Mouse (Mus musculus) kidney, postnatal 4 days (tissue): ENCODE results near the gene Tymp.

Experiments
- DNase-seq, 2 experiments: peaks; one replicate each; pipeline ENCODE4 v3.0.0; 2021; ENCODE audit warnings: mixed read lengths in 2 of 2

Gene Tymp

DNA sequence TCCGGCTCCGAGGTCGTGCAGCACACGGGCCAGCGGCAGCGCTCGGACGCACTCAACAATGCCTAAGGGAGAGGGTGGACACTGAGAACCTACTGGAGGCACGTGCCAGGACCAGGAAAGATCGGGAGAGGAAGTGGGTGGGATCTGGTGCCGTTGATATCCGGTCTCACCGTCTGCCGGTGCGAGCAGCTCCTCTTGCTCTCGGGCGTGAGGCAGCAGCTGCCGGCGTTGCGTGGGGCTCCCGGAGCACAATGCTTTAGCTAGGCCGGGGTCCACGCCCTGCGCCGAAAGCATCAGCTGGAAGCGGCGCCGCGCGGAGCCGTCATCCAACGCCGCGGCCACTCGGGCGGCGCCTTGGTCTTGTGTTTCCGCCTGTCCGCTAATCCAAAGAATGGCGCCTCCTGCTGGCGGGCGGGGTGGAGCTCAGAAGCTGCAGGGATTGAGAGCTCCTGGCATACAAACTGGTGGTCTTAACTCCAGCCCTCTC, 3.0 kb downstream of the Tymp start, which contains the start of gene Sco2:
Gene Sco2 (minus strand): TSS at position 85 of the 487 bp plus-strand sequence.
- peak; percentile 98 for DNase-seq

DNA sequence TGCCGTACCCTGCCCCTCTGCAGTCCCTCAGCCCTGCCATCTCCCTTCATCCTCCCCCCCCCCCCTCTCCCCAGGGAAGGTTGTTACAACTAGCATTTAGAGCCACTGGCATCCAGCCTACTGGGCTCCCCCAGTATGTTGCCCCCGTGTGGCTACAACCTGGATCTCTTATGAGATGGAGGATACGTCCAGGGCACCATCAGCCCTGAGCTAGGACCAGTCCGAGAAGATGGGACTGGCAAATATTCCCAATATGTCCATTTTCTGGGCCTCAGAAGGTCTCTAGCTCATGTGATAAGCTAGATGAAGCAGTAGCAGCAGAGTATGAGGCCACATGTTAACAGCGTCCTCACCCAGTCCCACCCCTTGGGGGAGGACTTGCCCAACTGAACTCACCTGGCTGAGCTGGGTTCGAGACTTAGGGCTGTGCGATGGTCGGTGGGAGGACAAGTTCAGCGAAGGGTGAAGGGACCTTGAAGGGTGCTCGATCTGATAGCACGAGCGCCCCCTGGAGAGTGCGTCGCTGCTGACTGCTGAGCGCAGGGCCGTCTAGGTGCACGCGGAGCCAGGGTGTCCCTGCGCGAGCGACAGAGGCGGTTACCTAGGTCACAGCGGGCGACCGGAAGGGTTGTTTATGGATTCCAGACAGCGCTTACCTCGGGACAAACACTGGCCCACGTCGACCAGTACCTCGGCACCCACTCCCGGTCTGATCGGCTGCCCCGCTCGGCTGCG, 3.6 kb downstream of the Tymp start:
- peak; percentile 92 to 95 for DNase-seq

DNA sequence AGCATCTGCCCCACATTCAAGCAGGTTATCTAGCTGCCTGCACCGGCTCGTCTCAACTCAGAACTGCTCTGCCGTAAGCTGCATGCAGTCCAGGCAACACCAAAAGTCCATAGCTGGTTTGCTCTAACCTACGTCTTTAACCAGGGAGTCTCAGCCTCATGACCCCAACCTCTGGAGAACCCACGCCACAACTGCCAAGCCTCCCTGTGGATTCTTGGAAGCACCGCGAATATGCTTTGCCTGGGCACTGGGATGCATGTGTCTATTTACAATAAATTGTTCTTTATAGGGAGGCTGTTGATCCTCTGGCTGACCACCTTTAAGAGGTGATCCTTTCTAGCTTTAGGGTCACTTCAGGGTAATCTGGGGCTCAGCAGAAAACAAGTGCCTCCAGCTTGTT, 4.3 kb downstream of the Tymp start:
- DNase-seq: no peak

DNA sequence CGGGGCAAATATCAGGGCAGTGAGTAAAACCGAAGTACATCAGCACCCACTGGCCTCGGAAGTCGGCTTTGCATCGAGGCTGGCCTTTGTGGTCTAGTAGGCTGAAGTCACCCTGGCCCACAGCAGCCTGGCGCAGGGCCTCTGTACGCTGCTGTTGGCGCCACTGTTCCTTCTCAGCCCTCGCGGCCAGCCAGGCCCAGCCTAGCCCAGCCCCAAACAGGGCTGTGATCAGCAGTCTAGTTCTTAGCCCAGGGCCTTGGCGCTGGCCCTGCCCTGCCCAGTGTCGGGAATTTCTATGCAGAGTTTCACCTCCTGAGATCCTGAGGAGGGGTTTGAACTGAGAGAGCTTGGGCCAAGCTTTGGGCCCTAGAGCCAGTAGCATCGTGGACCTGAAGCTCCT, 4.8 kb downstream of the Tymp start:
- DNase-seq: no peak

DNA sequence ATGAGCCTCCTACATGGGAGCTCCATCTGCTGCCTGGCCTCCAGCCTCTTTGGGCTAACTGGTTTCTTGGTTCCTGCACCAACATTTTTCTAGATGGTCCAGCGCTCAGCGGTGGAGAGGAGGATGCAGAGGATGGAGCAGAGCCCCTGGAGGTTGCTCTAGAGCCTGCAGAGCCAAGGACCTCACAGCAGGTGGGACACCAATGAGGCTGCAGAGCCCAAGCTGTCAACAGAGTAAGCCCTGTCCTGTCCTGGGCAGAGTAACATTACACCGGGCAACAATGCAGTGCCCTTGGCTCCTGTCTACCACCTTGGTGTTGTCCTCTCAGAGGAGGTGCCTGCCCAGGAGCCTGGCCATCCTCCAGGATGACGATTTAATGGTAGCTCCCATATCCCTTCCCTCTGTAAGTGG, 11.7 kb downstream of the Tymp start:
- DNase-seq: no peak

DNA sequence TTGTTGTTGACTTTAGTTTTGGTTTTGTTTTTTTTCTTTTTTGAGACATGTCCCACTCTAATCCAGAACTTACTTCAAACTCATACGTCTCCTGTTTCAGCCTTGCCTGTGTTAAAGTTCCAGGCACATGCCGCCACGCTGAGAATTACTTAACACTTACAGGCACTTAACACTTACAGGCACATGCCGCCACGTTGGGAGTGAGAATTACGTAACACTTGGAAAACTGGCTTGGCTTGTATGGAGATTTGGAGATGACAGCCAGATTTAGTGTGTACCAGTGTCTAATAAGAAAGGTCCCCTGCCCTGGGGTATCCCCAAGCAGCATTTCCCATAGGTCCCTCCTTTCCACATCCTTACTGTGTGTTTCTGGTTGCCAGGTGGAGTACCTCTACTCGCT, 13.8 kb downstream of the Tymp start:
- DNase-seq: no peak

DNA sequence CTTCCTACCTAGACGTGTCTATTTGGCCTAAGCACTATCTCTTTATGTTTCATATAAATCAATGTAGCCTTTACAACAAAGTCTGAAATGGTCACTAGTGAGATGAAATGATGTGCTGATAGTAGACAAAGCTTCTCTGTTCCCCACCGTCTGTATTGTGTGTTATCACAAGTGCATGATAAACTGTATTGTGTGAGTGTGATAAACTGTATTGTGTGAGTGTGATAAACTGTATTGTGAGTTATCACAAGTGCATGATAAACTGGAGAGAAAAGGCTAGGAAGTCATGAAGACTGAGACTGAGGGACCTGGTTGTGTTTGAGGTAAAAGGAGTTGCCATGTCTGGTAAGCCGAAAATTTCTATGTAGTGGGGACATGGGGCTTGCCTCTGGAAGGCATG, 18.1 kb downstream of the Tymp start:
- no peak for DNase-seq

DNA sequence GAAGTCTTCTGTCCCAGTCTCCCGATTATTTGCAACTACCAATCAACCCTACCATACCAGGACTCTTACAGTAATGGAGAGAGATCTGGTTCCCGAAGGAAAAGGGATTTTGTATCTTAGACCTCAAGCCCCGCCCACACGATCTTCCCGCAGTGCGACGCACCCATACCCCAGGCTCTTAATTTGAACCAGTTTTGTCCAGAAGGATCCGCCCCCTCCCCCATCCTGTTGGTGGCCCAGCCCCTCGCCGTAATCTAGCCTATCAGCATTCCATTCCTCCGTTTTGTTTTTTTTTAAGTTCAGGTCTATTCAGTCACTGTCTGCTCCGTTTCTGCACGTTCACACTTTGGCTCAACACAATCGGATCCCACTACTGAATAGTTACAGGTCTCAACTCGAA, 20.5 kb downstream of the Tymp start:
- DNase-seq: peak; percentile 92 to 95

DNA sequence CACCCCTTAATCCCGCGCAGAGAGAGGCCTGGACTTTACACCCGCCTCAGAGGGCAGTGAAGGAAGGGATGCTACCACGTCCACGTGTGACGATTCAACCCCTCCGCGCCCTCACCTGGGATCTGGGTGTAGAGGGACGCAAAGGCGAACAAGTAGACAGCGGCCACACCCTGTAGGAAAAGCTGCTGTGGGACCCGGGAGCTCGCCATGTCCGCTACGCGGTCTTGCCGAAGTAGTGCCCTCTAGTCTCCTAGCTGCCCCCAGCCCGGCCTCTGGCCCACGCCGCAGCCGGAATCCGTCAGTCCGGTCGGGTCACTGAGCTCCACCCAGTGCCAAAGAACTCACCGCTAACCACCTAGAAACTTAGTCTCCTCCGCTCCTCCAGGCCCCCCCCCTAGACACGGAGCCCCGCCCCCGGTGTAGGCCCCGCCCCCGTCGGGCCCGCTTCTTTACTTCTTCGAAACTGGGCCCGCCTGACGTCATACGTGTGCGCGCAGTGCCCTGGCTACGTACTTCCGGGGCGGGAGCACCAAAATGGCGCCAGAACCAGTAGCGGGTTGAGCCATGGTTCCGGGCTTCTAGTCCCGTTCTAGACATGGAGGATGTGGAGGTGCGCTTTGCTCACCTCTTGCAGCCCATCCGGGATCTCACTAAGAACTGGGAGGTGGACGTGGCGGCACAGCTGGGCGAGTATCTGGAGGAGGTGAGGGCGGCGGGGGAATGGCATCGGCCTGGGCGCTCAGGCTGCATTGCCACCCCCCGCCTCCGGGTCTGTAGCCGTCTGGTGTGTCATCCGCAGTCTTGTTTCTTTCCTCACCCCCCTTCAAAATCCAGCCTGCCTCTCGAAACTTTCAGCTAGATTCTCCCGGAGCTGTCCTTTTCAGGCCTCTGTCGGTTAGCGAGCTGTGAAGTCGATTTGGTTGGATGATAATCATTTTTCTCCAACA, 21.3 kb downstream of the Tymp start, which contains the start of the genes Lmf2 and Ncaph2:
Gene Lmf2 (minus strand): TSS at position 419 of the 947 bp plus-strand sequence.
Gene Ncaph2 (plus strand): TSS at position 479 of the 947 bp plus-strand sequence.
- peak; percentile 98 to 99 for DNase-seq

DNA sequence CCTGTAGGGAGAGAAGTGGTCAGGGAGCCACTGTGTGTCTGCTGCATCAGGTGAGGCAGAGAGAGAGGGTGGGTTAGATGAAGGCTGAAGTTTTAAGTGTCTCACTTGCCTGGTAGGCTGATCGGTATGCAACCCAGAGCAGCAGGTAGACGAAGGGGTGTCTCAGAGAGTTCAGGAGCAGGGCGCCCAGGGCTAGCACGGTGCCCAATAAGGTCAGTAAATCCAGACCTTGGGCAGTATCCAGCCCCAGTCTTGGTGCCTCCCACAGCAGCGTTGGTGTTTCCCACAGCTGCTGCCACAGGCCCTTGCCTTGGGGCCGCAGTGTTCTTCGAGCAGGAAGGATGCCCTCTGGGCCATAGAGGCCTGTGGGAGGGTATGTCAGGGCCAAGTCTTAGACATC, 22.4 kb downstream of the Tymp start:
- no peak for DNase-seq

DNA sequence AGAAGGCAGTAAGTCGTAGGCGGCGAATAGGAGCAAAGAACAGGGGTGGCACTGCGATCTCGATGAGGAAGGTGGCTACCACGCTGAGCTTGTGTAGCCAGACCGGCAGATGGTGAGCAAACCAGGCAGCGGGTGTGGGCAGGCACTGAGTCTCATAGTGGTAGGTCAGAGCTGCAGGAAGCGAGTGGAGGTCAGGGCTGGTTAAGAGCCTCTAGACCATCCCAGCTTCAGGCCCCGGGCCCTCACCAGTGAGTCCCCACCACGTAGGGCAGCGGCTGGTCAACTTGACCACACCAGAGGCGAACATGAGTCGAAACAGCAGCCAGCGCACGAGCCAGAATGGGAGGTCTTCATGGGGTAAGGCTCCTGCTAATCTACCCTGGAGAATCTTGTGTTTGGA, 23.0 kb downstream of the Tymp start:
- no peak for DNase-seq

DNA sequence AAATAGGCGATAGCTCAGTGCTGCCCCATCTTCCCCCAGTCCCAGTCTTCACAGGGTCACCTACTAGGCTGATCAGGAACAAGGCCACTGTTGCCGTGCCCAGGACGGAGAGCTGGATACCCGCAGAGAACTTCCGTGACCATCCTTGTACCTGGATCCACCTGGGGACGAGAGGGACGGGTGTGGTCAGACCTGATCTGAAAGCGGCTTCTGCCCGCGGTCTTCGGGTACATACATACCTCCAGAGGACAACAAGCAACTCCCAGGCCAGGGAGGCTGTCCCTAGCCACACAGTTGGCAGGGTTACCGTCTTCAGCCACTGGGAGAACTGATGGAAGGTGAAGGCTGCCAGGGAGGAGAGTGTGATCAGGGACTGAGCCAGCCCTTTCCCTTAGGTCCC, 24.0 kb downstream of the Tymp start:
- DNase-seq: no peak

DNA sequence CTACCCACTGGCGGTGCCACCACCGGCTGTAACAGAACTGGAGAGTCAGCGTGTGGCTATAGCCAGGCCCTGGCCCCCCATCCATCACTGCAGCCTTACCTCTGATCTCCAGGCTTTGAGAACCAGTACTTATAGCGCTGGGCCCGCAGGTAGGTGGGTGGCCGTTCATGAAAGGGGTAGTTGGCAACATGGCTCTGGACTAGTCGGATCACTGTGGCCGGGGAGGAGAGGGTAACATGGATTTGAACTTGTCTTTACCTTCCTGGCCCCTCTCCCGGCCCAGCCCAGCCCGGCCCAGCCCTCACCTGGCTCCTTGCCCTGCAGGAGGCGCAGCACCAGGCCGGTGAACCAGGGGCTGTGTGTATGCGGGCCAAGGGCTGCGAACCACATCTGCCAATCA, 24.8 kb downstream of the Tymp start:
- DNase-seq: no peak

DNA sequence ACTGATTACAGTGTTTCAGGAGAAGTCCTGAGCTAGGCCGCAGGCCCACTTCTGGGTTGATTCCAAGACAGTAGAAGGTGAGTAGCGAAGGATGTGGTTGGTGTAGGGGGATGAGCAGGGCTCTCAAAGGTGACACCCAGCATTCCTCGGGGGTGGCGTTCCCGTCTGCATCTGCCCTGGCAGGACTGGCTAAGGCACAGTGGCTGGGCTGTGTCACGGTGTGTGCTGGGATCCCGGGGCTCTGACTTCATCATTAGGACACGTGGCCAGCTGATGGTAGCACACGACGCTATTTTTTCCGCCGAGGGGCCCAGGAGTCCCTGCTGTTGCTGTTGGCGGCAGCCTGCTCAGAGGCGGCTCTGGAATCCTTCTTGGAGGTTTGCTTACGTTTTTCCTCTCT, 25.5 kb downstream of the Tymp start:
- no peak for DNase-seq

DNA sequence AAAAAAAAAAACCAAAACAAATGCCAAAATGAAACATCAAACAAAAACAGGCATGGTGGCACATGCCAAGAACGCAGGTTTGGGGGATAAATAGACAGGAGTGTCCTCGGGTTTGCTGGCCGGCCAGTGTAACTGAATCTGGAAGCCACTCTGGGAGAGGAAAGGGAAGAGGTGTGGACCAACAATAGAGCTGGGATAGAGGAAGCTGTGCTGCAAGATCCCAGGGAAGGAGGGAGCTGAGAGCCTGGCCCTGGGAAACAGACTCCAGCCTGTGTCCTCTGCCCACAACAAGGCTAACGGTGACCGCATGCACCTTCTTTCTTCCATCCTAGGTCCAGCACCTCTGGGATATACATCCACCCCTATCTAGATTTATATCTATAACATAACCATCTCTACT, 26.4 kb downstream of the Tymp start:
- no peak for DNase-seq

DNA sequence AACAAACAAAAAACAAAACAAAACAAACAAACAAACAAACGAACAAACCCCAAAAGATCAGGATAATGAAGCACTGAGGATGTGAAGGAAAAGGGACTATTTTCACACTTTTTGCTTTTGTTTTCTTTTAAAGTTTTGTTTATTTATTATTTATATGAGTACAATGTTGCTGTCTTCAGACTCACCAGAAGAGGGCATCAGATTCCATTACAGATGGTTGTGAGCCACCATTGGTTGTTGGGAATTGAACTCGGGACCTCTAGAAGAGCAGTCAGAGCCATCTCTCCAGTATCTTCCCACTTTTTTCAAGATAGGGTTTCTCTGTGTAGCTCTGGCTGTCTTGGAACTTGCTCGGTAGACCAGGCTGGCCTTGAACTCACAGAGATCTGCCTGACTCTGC, 33.5 kb downstream of the Tymp start:
- DNase-seq: no peak

DNA sequence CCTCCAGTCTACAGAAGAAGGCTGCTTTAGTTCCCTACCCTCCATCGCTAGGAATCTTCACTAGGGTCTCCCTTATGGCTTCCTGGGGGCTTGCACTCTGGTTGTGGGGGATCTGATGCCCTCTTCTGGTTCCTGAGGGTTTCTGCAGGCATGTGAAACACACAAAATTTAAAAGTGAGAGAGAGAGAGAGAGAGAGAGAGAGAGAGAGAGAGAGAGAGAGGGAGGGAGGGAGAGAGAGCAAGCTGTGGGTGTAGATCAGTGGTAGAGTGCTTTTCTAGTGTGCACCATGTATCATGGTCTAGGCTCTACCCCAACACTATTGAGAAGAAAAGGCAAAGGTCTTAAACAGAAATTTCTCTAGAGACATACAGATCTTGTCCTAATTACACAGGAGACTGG, 35.2 kb downstream of the Tymp start:
- DNase-seq: no peak

DNA sequence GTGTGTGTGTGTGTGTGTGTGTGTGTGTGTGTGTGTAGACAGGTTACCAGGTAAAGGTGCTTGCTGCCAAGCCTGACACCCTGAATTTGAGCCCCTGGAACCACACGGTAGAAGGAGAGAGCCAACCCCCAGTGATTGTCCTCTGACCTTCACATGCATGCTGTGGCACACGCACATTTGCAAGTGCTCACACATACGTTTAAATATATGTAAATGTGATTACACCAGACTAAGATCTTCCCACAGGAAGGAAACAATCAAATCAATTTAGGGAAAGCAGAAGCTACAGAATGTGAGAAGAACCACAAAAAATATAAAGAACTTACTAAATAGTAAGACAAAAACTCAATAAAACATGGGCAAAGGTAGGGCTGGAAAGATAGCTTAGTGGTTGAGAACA, 36.7 kb downstream of the Tymp start:
- no peak for DNase-seq

DNA sequence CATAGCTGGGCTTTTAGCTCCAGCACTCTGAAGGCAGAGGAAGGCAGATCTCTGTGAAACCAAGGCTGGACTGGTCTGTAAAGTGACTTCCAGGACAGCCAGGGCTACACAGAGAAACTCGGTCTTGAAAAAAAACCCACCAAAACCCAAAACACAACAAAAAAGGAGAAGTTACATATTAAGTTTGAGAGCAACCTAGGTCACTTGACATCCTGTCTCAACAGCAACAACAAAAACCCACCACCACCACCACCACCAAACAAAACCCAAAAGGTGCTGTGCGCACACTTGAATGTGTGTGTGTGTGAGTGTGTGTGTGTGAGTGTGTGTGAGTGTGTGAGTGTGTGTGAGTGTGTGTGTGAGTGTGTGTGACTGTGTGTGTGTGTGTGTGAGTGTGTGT, 37.1 kb downstream of the Tymp start:
- DNase-seq: no peak

DNA sequence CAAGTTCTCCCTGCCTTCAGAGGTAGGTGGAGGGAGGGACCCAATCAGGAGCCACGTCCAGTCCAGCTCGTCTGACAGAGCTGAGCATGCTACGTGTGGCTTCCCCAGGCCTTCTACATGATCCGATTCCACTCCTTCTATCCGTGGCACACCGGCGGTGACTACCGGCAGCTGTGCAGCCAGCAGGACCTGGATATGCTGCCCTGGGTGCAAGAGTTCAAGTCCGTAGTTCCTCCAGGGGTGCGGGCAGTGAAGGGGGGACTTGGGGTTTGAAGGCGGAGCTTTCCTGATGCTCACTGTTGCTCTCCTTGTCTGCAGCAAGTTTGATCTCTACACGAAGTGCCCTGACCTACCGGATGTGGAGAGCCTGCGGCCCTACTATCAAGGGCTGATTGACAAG, 40.4 kb downstream of the Tymp start:
- DNase-seq: no peak

DNA sequence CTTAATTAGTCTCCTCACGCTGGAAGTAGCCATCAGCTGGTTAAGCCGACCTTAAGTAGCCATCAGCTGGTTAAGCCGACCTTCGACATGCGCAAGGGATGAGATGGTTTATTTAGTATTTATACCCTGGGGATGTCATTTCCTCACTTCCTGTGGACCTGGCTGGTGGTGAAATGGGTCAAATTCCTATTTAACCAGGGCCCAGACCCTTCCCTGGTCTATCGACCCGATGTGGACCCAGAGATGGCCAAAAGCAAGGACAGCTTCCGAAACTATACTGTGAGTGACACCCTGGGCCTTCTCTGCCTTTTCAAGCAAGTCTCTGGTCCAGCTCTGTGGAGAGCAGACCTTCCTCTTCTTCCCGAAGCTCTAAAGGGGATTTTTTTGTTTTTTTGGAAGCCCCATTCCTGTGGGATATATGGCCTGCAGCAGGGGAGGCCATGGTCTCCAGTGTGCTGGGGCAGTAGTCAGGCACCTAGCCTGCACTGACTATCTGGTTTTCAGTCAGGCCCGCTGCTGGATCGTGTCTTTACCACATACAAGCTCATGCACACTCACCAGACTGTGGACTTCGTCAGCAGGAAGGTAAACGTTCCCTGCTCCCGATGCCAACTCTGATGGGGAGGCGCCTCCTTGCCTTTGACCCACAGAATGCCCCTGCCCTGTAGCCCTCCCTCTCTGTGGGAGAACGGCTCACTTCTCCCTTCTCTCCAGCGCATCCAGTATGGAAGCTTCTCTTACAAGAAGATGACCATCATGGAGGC, 41.9 kb downstream of the Tymp start:
- DNase-seq: peak in 1 of 2 experiments; percentile 17

DNA sequence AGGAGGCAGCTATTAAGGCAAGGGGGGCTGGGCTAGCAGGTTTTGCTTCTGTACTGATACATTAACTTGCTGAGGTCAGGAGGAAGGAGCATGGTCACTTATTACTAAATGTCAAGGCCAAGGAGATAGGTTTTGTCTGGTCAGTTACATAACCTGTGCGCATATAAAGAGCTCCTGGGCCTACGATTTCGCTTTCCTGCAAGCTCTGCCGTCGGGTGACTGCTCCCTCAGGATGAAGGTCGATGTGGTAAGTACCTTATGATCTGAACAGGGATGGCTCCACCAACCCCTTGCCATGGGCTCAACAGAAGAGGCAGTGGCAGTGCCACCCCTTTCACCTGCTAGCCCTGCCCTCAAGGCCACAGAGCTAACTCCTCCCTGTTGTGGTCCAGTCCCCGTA, 42.6 kb downstream of the Tymp start, which contains the start of gene Miox:
Gene Miox (plus strand): TSS at position 128 of the 400 bp plus-strand sequence.
- DNase-seq: peak in 1 of 2 experiments; percentile 35

DNA sequence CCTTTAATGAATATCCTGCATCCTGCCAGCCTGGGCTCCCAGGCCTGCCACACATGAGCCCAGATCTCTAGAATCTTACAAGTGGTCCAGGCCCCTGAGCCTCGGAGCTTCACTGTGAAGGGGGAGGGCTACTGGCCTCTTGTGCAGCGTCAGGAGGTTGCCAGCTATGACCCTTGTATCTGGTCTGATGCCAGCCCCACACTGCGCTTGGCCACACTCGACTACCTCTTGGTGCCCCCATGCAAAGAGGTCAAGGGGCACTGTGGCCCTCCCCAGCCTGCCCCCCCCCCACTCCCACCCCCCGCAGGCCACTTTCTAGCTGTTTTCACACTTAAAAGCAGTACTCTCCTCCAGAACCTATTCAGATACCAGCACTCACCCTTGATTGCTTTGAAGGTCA, 50.4 kb downstream of the Tymp start:
- peak; percentile 36 to 64 for DNase-seq
